Mouse (Mus musculus) midbrain, postnatal 0 days (tissue): Measurements from ENCODE around the gene Pdlim1. TPM values are rescaled to one million over a fixed set of nuclear protein-coding genes. Genes with fewer than 3 reads are reported as not detected.

Experiments used
- ATAC-seq: fragments of 200-750 bp; cut with Nextera tagmentation; 2 replicates; pipeline ENCODE4 v1.8.0; 2017; ENCODE audit warnings: moderate number of reproducible peaks, mild to moderate bottlenecking, moderate TSS enrichment, moderate library complexity; ENCODE audit not compliant: low FRiP score
- DNase-seq: peaks from one replicate; pipeline ENCODE4 v3.0.0-alpha.2; 2015; ENCODE audit warnings: low spot score
- H3K27ac ChIP-seq: fragments of 300-500 bp; sonication (generic); 2 replicates; pipeline ENCODE4 v1.5.1; 2014; ENCODE audit warnings: low read depth, mild to moderate bottlenecking, low read length, mixed read lengths
- H3K27me3 ChIP-seq: fragments of 300-500 bp; sonication (generic); 2 replicates; pipeline ENCODE4 v1.6.1; 2014; ENCODE audit warnings: low read length, control low read depth, mixed read lengths; ENCODE audit not compliant: insufficient read depth
- H3K36me3 ChIP-seq: fragments of 300-500 bp; sonication (generic); 2 replicates; pipeline ENCODE4 v1.6.1; 2014; ENCODE audit warnings: low read length, control low read depth, mixed read lengths; ENCODE audit not compliant: insufficient read depth
- H3K4me1 ChIP-seq: fragments of 300-500 bp; sonication (generic); 2 replicates; pipeline ENCODE4 v1.6.1; 2014; ENCODE audit warnings: mild to moderate bottlenecking, control low read depth, antibody characterized with exemption, low read length, mixed read lengths; ENCODE audit not compliant: insufficient read depth
- H3K4me2 ChIP-seq: fragments of 300-500 bp; sonication (generic); 2 replicates; pipeline ENCODE4 v1.6.1; 2014; ENCODE audit warnings: low read depth, mild to moderate bottlenecking, low read length, mixed read lengths; ENCODE audit not compliant: poor library complexity, severe bottlenecking
- H3K4me3 ChIP-seq: fragments of 300-500 bp; sonication (generic); 2 replicates; pipeline ENCODE4 v1.5.1; 2014; ENCODE audit warnings: low read depth, mild to moderate bottlenecking, low read length, moderate library complexity
- H3K9ac ChIP-seq: fragments of 300-500 bp; sonication (generic); replicated peaks from 2 replicates; pipeline ENCODE4 v1.6.1; 2014; ENCODE audit warnings: mild to moderate bottlenecking, low read length, moderate library complexity, mixed read lengths; ENCODE audit not compliant: poor library complexity, severe bottlenecking
- H3K9me3 ChIP-seq: fragments of 300-500 bp; sonication (generic); 2 replicates; pipeline ENCODE4 v1.6.1; 2016; ENCODE audit warnings: low read length, control low read depth
- CTCF ChIP-seq: IDR thresholded peaks from 2 replicates; pipeline ENCODE4 v1.5.1; 2016; ENCODE audit warnings: antibody characterized with exemption, mild to moderate bottlenecking
- WGBS: fragments of 180-500 bp; shearing (Covaris S2); extraction: QIAGEN DNeasy Blood & Tissue Kit; methylation state at CpG from one replicate; pipeline ENCODE4 v1.1.7; 2014; 5-methylcytosine and 5-hydroxymethylcytosine counted together
- polyA plus RNA-seq: library from polyadenylated mRNA; unstranded; fragments of >200 nt; fragmentation: Nextera tagmentation; extraction: Ambion mirVana; gene quantifications from 2 replicates; pipeline ENCODE4 v1.2.1, GENCODE M21; 2015
- total RNA-seq: library from RNA; depleted of rRNA; stranded (reverse); fragments of >200 nt; gene quantifications from 2 replicates; pipeline ENCODE4 v1.2.3, GENCODE M21; 2014

Gene Pdlim1
- total and polyA plus RNA-seq, 2 experiments from 2014 or later = 1.5 to 4.4 TPM

DNA sequence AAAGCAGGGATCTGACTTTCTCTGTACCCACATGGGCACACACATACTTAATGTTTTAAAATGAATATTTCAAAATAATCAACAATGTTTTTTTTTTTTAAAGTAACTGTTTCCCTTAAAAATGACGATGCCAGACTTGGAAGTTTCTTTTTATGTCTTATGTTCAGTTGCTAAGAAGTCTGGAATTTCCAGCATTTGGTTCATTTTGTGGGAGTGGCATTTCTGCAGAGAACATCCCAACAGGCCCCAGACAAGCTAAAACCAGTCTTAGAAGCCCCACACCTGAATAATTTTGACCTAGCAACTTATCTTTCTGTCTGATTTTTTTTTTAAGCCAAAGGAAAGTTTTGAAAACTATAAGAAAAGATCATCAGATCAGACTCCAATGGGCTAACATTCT is 16.1 kb downstream of the Pdlim1 start:
- ATAC-seq = no peak
- no peak for TF ChIP-seq CTCF
- Histone ChIP-seq H3K4me1 (no peaks in the 10 kb centered on the region), H3K4me2 (no peak overlapping the region), H3K27ac (no peak overlapping the region), H3K4me3 (no peak overlapping the region), H3K27me3 (no peaks in the 10 kb centered on the region), H3K9ac (no peak overlapping the region), H3K9me3 (no peaks in the 10 kb centered on the region), H3K36me3 (no peaks in the 10 kb centered on the region)
- WGBS = 88% methylated on average over 1 of the region's 1 CpGs
- DNase-seq = no peak

DNA sequence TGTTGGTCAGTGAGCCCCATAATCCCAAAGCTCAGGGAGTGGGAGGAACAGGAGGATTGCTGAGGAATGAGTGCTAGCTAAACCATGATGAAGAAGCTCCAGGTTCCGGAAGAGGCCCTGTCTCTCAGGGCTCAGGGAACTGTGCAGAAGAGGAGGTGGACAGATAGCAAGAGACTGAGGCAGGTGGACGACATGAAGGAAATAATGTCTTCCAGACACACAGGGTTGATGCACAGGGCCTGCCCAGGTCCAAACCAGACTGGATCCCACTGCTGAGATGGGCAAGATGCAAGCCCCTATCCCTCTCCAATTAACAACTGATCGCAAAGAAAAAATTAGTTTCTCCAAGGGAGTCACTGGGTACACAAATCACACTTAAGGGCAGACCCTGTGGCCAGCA is 16.9 kb downstream of the Pdlim1 start:
- 92% methylated on average over 3 of the region's 3 CpGs for WGBS
- Histone ChIP-seq H3K4me1 (no peaks in the 10 kb centered on the region), H3K9ac (no peak overlapping the region), H3K4me2 (no peak overlapping the region), H3K27ac (no peak overlapping the region), H3K4me3 (no peak overlapping the region), H3K9me3 (no peaks in the 10 kb centered on the region), H3K27me3 (no peaks in the 10 kb centered on the region), H3K36me3 (no peaks in the 10 kb centered on the region)
- no peak for TF ChIP-seq CTCF
- DNase-seq (no peak), ATAC-seq (no peak)

DNA sequence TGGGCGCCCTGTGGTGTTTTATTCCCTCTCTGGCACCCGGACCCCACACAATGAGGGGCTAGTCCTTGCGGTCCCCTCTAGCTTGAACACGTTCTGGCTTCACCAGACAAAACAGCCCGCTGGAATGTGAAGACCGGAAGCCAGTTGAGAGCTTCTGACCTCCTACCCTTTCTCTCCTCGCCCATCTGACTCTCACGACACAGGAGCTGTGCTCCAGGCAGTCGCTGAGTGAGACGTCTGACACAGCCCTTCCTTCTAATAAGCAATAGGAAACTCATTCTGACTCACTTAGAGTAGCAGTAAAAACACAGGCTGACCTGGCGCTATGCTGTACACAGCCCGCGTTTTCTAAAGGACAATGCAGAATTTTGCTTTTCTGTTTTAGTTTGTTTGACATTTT is 17.9 kb downstream of the Pdlim1 start:
- H3K9me3 ChIP-seq = no peaks in the 10 kb centered on the region
- H3K4me2 ChIP-seq = no peak overlapping the region
- H3K27ac ChIP-seq = no peak overlapping the region
- ATAC-seq = no peak
- H3K4me1 ChIP-seq = no peaks in the 10 kb centered on the region
- TF ChIP-seq CTCF = no peak
- no peaks in the 10 kb centered on the region for H3K36me3 ChIP-seq
- H3K27me3 ChIP-seq = no peaks in the 10 kb centered on the region
- no peak overlapping the region for H3K4me3 ChIP-seq
- no peak overlapping the region for H3K9ac ChIP-seq
- 71% methylated on average over 13 of the region's 13 CpGs for WGBS
- no peak for DNase-seq

DNA sequence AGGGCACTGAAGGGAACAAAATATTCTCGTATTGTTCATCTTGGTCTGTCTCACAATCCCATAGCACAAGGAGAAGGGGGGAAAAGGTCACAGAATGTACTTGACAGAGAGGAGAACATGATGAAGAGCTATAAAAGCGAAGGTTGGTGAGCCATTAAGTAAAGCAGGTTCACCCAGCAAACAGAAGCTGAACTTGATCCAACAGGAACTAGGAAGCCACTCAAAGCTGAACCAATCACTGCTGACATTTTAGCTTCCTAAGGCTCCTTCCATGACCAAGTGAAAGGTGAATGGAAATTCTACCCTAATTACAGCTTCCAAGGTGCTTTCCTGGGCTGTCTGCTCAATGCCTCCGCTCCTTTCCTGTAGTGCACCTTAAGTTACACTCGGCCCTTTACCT is 20.5 kb downstream of the Pdlim1 start:
- WGBS = 87% methylated on average over 4 of the region's 4 CpGs
- TF ChIP-seq CTCF = no peak
- no peak for ATAC-seq
- H3K27ac ChIP-seq = no peak overlapping the region
- H3K27me3 ChIP-seq = no peaks in the 10 kb centered on the region
- DNase-seq = no peak
- no peak overlapping the region for H3K9ac ChIP-seq
- no peaks in the 10 kb centered on the region for H3K36me3 ChIP-seq
- no peaks in the 10 kb centered on the region for H3K4me1 ChIP-seq
- no peak overlapping the region for H3K4me3 ChIP-seq
- H3K4me2 ChIP-seq = no peak overlapping the region
- H3K9me3 ChIP-seq = no peaks in the 10 kb centered on the region

- Histone ChIP-seq H3K27ac (no peak overlapping the region), H3K27me3 (no peaks in the 10 kb centered on the region), H3K36me3 (no peaks in the 10 kb centered on the region), H3K4me2 (no peak overlapping the region), H3K9ac (no peak overlapping the region), H3K9me3 (no peaks in the 10 kb centered on the region), H3K4me3 (no peak overlapping the region), H3K4me1 (no peaks in the 10 kb centered on the region)
- DNase-seq (no peak), ATAC-seq (no peak)
- WGBS = 84% methylated on average over 11 of the region's 11 CpGs
- no peak for TF ChIP-seq CTCF
Observed at GRCm38 (mm10) chr19:40249352-40249751, 22.3 kb downstream of the Pdlim1 start.

DNA sequence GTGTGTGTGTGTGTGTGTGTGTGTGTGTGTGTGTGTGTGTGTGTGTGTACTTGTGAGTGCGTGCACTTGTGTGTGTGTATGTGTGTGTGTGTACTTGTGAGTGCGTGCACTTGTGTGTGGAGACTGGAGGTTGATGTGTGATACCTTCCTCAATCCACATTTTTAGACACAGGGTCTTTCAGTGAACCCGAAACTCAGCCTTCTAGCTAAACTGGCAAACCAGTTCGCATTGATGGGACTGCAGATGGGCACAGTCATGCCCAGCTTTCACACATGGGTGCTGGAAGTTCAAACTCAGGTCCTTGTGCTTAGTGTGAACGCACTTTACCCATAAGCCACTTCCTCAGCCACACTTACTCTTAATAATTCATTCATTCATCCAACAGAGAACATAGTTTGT is 23.2 kb downstream of the Pdlim1 start:
- Histone ChIP-seq H3K9ac (no peak overlapping the region), H3K27me3 (no peaks in the 10 kb centered on the region), H3K36me3 (no peaks in the 10 kb centered on the region), H3K9me3 (no peaks in the 10 kb centered on the region), H3K4me3 (no peak overlapping the region), H3K4me1 (no peaks in the 10 kb centered on the region), H3K4me2 (no peak overlapping the region), H3K27ac (no peak overlapping the region)
- ATAC-seq (no peak), DNase-seq (no peak)
- no peak for TF ChIP-seq CTCF
- 94% methylated on average over 5 of the region's 5 CpGs for WGBS
